In genomic region chr12:77151471-77151870, GRCm38 (mm10) we compare ENCODE assay signal across 18 mouse cellular contexts.
"Had no signal": no experiment of that assay in that cellular context is flagged by ENCODE, and none has a peak within 500 bp of the region (broad histone marks: within the 10 kb centered on the region; RNA-seq: fewer than 3 reads in every experiment).

No protein-coding gene starts in this region.

- ATAC-seq: inflammation-experienced regulatory T-cells, adult 6 months; intestine, postnatal 0 days; midbrain, embryonic 15.5 days had no signal

- H3K27ac ChIP-seq: hindbrain, embryonic 15.5 days; kidney, postnatal 0 days; left cerebral cortex, adult 2 months; limb, embryonic 15.5 days; liver, embryonic 14.5 days; macrophage; midbrain, embryonic 15.5 days; neural tube, embryonic 12.5 days; stomach, embryonic 15.5 days had no signal

- DNase-seq: kidney, adult 9 months; kidney, postnatal 4 days; spleen, adult 18-20 months; thymus, adult 2 months; thymus, postnatal 25 days had no signal

- H3K4me1 ChIP-seq: hindbrain, embryonic 15.5 days; midbrain, embryonic 15.5 days; neural tube, embryonic 12.5 days; stomach, embryonic 15.5 days had no signal

- H3K27me3 ChIP-seq: hindbrain, embryonic 15.5 days; limb, embryonic 15.5 days; megakaryocyte, embryonic 14.5 days; midbrain, embryonic 15.5 days; neural tube, embryonic 12.5 days; stomach, embryonic 15.5 days had no signal

- H3K9ac ChIP-seq: hindbrain, embryonic 15.5 days; limb, embryonic 15.5 days; liver, embryonic 14.5 days; midbrain, embryonic 15.5 days; neural tube, embryonic 12.5 days; stomach, embryonic 15.5 days had no signal

- H3K9me3 ChIP-seq: hindbrain, embryonic 15.5 days; limb, embryonic 15.5 days; megakaryocyte, embryonic 14.5 days; midbrain, embryonic 15.5 days; neural tube, embryonic 12.5 days; stomach, embryonic 15.5 days had no signal

- H3K4me2 ChIP-seq: hindbrain, embryonic 15.5 days; limb, embryonic 15.5 days; midbrain, embryonic 11.5 days; midbrain, embryonic 15.5 days; neural tube, embryonic 12.5 days; stomach, embryonic 15.5 days had no signal

- H3K36me3 ChIP-seq: hindbrain, embryonic 15.5 days; limb, embryonic 15.5 days; midbrain, embryonic 15.5 days; neural tube, embryonic 12.5 days; stomach, embryonic 15.5 days had no signal

- H3K4me3 ChIP-seq: hindbrain, embryonic 15.5 days; left cerebral cortex, adult 2 months; limb, embryonic 15.5 days; megakaryocyte, embryonic 14.5 days; midbrain, embryonic 15.5 days; neural tube, embryonic 12.5 days; stomach, embryonic 15.5 days had no signal
